In genomic region chr4:130800147-130800546, GRCm38 (mm10) we compare ENCODE assay signal across 19 mouse cellular contexts. TPM values are rescaled to one million over a fixed set of nuclear protein-coding genes. Genes with fewer than 3 reads are reported as not detected.
DNase-seq lines count a peak whose midpoint lies in the region; ATAC-seq lines count a peak whose summit lies in the region.
"Had no signal": no experiment of that assay in that cellular context is flagged by ENCODE, and none has a peak within 500 bp of the region (broad histone marks: within the 10 kb centered on the region; RNA-seq: fewer than 3 reads in every experiment).

No protein-coding gene starts in this region.

- 62% methylated on average over 6 of the region's 6 CpGs for WGBS in heart, embryonic 15.5 days

- H3K4me1 ChIP-seq in heart, embryonic 15.5 days (replicated peaks), result peaks cover 84% of the 10 kb centered on the region
- H3K4me1 ChIP-seq: liver, embryonic 13.5 days had no signal

- peak overlapping the region; percentile 75; the same call in 1 of the 2 replicates for H3K27ac ChIP-seq in heart, embryonic 15.5 days
- H3K27ac ChIP-seq: intestine, embryonic 15.5 days; liver, embryonic 13.5 days had no signal

- H3K9me3 ChIP-seq in heart, embryonic 15.5 days (replicated peaks), result no peaks in the 10 kb centered on the region
- H3K9me3 ChIP-seq: G1E; heart, embryonic 10.5 days; intestine, embryonic 15.5 days; liver, embryonic 13.5 days; megakaryocyte, embryonic 14.5 days had no signal

- no peak overlapping the region for H3K4me3 ChIP-seq in heart, embryonic 15.5 days
- H3K4me3 ChIP-seq: heart, embryonic 10.5 days; intestine, embryonic 15.5 days; liver, embryonic 13.5 days; megakaryocyte, embryonic 14.5 days had no signal

- no peak for ATAC-seq in heart, embryonic 15.5 days (replicated peaks; ENCODE audit: insufficient number of reproducible peaks, insufficient read depth, low FRiP score, low read depth)
- ATAC-seq: CD4-positive, CD25-positive, alpha-beta regulatory T cell, adult 4 months; intestine, embryonic 15.5 days; midbrain, embryonic 16.5 days had no signal

- H3K4me2 ChIP-seq in heart, embryonic 15.5 days, result no peak overlapping the region
- H3K4me2 ChIP-seq: intestine, embryonic 15.5 days; liver, embryonic 13.5 days had no signal

- H3K9ac ChIP-seq in heart, embryonic 15.5 days, result no peak overlapping the region
- H3K9ac ChIP-seq: intestine, embryonic 15.5 days; liver, embryonic 13.5 days had no signal

- intact Hi-C loops in heart, postnatal 14 days (cut with DNase I), result no loop called here

- H3K36me3 ChIP-seq in heart, embryonic 15.5 days, result no peaks in the 10 kb centered on the region
- H3K36me3 ChIP-seq: G1E; heart, embryonic 10.5 days; intestine, embryonic 15.5 days; liver, embryonic 13.5 days had no signal

- H3K27me3 ChIP-seq in heart, embryonic 15.5 days, result no peaks in the 10 kb centered on the region
- H3K27me3 ChIP-seq: intestine, embryonic 15.5 days had no signal

- peak; percentile 47 to 82 for DNase-seq in adrenal gland, adult (ENCODE audit: inconsistent age in 2 of 2, low spot score in 1 of 2)
- no peak for DNase-seq in adrenal gland, postnatal 14 days
- no peak for DNase-seq in heart, postnatal 14 days
- peak; percentile 47 for DNase-seq in lung, postnatal 25 days (ENCODE audit: low spot score)
- DNase-seq in lung, postnatal 14 days, result no peak
- peak; percentile 32 for DNase-seq in skeletal muscle tissue, adult 2 months (ENCODE audit: low read depth, low spot score)
- DNase-seq in Muller cell, postnatal 12 days (ENCODE audit: inconsistent ontology term), result no peak
- DNase-seq: cerebellum, adult 9-10 months; layer of hippocampus, postnatal 36 days; liver, embryonic 13.5 days; right cerebral cortex, adult 18-20 months; spleen, adult 18-20 months had no signal

RNA-seq across cellular contexts. Expression of gene Sdc3, which starts 7.8 kb away (rescaled TPM):
- total RNA-seq in adrenal gland, postnatal 14 days (2021), result 233 and 245 TPM in 2 replicates
- polyA plus RNA-seq in heart, embryonic 15.5 days (2015; fragmentation: Nextera tagmentation; extraction: Ambion mirVana), result 18.4 and 28.4 TPM in 2 replicates
- total RNA-seq in heart, postnatal 14 days (2021), result 10 to 100 TPM; 43.0 to 50.6 TPM

Comparison
In these comparisons a context has a peak if more than half of its experiments do, and no peak if none do; other contexts are left out.
1. DNase-seq: peak in adrenal gland, adult (2 of 2), lung, postnatal 25 days (single experiment) and skeletal muscle tissue, adult 2 months (single experiment); none in adrenal gland, postnatal 14 days (single experiment), heart, postnatal 14 days (0 of 2), lung, postnatal 14 days (single experiment) and Muller cell, postnatal 12 days (single experiment).